Mouse (Mus musculus) stomach, postnatal 0 days (tissue): ENCODE measurements at regions not wholly inside any gene's neighbourhood (a gene's known extent, or its start where the extent isn't known, plus 50 kb on each side); places are given as distances from the start of the nearest gene placed in this dataset.

Source experiments
- CTCF ChIP-seq: IDR thresholded peaks from 2 replicates; pipeline ENCODE4 v1.5.1; 2016; ENCODE audit warnings: antibody characterized with exemption, low read depth, mild to moderate bottlenecking, moderate library complexity
- EP300 ChIP-seq: optimal IDR thresholded peaks from 2 replicates; pipeline ENCODE3; 2016; ENCODE audit warnings: antibody characterized with exemption

DNA sequence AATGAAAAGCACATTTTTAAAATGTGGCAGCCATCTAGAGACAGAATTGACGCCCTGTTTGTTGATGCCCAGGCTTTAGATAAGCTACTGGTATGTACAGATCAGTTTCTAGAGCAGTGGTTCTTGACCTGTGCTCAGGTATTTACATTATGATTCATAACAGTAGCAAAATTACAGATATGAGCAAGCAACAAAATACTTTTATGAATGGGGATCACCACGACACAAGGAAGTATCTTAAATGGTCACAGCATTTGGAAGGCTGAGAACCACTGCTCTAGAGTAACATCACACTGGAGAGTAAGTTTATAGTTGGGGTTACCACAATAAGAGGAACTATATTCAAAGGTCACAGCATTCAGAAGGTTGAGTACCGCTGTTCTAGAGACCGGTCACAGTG is 66.3 kb upstream of the Dgkg start:
- TF ChIP-seq EP300 (no peak), CTCF (no peak)
